Mouse (Mus musculus): ENCODE data around the gene Lats2. TPM values are rescaled to one million over a fixed set of nuclear protein-coding genes. Genes with fewer than 3 reads are reported as not detected.
A peak's percentile ranks its signal among the peaks of the same experiment; 100 is the strongest.

The Lats2 gene
- total RNA-seq, 2 experiments from 2014 or later: 3.2 to 11.0 TPM

DNA sequence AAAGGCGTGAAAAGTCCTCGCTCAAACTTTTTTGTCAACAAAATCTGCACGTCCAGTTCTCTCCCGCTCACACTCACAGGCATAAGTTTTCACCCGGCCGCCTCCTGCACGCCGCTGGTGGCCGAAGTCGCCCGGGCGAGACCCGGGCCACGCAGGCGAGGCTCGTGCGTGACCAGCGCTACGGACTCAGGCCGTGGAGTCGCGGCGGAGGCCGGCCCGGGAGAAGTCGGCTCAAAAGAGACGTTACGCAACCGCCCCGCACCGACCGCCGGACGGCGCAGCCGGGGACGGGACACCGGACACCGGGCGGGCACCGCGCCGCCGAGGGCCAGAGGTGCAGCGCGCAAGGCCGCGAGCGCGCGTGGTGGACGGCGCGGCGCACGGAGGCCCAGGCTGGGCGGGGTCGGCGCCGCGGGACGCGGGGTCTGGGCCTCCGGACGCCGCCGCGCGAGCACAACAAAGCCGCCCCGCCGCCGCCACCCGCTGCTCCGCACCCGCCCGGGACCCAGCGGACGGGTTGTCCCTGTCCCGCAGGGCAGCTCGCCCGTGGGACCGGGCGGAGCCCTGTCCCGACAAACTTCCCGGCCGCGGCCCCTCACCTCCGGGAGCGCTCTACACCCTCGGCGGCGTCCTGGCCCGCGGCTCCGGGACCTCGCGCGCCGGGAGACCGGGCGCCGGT, 12.8 kb downstream of the Lats2 start:
- ATAC-seq (replicated peaks; ENCODE audit: low FRiP score, low TSS enrichment, poor library complexity, severe bottlenecking): no peak

DNA sequence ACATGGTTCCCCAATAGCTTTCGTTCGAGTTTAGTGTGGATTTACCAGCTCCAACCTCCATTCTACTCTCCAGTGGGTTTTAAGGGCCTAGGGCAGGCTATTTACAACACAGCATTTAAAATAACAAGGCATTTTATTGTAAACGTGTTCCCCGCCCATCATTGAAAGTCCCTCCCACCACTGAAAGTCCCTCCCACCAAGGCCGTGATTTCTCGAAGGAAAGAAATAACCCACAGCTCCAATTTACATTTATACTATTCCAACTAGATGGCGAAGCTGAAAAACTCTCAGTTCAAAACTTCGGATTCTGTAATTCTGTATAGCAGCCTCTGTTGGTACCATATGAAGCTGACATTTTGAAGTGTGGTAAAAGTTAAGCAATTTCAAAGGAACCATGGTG, 13.6 kb downstream of the Lats2 start:
- ATAC-seq (replicated peaks; ENCODE audit: low FRiP score, low TSS enrichment, poor library complexity, severe bottlenecking): no peak

- no peak for ATAC-seq (replicated peaks; ENCODE audit: low FRiP score, low TSS enrichment, poor library complexity, severe bottlenecking)
Observed at GRCm38 (mm10) chr14:57740651-57741050, 17.5 kb downstream of the Lats2 start.

DNA sequence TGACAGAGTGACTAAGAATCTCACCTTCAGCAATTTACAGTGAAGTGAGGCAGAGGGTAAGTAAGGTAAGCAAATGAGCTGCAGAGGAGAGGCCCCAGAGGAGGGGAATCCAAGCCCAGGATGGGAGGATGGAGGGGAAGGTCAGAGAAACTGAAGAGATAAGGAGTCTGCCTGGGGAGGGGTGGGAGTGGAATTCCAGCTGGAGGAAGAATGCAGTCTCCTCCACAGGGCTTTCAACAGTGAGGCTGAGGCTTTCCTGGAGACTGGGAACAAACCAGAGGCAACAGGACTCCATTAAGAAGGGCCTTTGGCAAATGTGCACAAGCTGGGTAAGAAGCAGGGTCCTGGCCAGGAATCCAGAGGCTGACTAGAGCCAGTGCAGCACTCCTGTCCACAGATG, 21.1 kb downstream of the Lats2 start:
- no peak for ATAC-seq (replicated peaks; ENCODE audit: low FRiP score, low TSS enrichment, poor library complexity, severe bottlenecking)

DNA sequence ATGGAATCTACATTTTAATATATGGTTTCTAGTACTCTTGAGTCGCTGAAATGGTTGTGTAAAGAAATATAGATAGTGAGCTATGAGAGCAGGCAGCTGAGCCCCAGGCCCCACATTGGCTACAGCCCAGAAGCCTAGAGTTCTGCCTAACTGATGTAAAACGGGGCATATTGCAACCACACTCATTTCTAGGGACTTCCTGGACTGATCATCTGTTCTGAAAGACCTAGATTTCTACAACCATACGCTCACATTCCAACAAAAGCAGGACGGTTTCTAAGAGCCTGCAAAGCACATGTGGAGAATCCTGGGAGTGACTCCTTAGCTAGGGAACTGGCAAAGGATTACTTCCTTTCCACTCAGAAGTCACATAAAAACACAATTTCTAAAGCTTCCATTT, 22.0 kb downstream of the Lats2 start:
- no peak for ATAC-seq (replicated peaks; ENCODE audit: low FRiP score, low TSS enrichment, poor library complexity, severe bottlenecking)

- ATAC-seq (replicated peaks; ENCODE audit: low FRiP score, low TSS enrichment, poor library complexity, severe bottlenecking): no peak
Observed at GRCm38 (mm10) chr14:57732668-57733293, 25.4 kb downstream of the Lats2 start.

DNA sequence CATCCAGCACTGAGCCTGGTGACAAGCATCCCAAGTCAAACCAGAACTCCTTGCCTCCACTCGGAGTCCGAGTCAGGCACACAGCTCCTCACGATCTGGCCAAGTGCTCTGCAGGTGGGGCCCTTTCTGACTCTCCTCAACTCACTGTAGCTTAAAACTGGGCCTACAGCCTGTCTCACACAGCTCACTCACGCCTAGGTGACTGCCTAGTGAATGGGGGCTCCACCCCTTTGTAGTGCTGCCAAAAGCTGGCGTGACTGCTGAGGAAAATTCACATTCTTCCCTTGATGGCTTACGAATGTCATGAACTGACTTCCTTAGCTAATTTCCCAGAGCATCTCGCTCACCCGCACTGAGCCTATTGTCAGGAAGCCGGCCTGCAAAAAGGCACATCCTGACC, 27.7 kb downstream of the Lats2 start:
- peak; percentile 29; the same call in 1 of the 2 replicates for ATAC-seq (replicated peaks; ENCODE audit: low FRiP score, low TSS enrichment, poor library complexity, severe bottlenecking)

GRCm38 (mm10) chr14:57729975-57730499, 28.2 kb downstream of the Lats2 start:
- ATAC-seq (replicated peaks; ENCODE audit: low FRiP score, low TSS enrichment, poor library complexity, severe bottlenecking): no peak

GRCm38 (mm10) chr14:57729364-57729763, 28.8 kb downstream of the Lats2 start:
- no peak for ATAC-seq (replicated peaks; ENCODE audit: low FRiP score, low TSS enrichment, poor library complexity, severe bottlenecking)

- ATAC-seq (replicated peaks; ENCODE audit: low FRiP score, low TSS enrichment, poor library complexity, severe bottlenecking): no peak
Observed at GRCm38 (mm10) chr14:57726172-57726571, 32.0 kb downstream of the Lats2 start.

DNA sequence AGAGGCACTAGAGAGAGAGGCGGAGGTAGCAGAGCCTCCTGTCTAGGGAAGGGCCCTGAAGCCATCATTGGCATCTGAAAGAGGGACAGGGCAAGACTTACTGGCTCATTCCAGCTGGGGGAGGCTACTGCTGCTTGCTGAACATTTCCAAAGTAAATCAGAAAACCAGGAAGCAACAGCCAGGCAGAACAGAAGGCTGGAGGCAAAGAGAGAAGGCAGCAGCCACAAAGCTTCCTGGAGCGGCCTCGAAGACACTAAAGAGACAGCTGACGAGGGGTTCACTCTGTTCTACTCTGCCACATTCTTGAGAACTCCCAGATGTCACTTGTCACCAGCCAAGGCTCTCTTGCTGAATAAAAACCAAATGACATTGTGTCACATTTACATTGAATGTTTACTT, 33.7 kb downstream of the Lats2 start:
- ATAC-seq (replicated peaks; ENCODE audit: low FRiP score, low TSS enrichment, poor library complexity, severe bottlenecking): no peak

DNA sequence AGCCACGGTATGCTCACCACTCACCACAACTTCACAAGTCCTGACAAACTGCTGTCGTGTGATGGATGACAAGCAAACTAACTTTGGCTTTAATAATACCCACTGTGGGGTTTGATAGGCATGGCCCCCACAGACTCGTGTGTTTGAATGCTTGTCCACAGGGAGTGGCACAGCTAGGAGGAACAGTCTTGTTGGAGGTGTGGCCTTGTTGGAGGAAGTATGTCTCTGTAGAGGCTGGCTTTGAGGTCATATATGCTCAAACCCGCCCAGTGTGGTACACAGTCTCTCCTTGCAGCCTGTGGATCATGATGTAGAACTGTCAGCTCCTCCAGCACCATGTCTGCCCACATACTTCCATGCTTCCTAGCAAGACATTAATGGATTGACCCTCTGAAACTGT, 39.9 kb downstream of the Lats2 start:
- ATAC-seq (replicated peaks; ENCODE audit: low FRiP score, low TSS enrichment, poor library complexity, severe bottlenecking): no peak

DNA sequence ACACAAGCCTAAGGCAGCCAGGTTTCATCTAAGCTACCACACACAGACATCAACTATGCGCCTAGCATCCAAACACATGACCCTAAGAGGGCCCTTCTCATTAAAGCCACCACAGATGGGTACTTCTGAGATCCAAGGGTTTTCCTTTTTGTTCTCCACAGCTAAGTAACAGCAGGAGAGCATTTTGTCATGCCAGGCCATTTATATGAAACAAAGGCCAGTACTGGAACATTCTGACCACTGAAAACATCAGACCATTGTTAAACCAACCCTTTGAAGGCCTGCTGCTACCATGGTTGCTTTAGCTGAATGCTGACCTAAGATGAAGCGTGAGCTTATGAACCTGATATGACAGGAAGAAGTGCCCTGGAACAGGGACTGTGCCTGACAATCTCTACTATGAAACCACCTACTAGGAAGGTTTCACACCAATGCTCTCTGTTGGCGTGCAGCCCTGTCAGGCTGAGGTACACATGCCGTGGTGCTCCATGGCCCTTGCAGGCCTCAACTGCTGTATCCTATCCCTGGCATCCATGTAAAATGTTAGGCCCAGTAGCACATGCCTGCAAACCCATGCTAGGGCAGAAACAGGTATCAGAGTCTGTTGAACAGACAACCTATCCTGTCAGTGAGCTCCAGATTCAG, 41.5 kb downstream of the Lats2 start:
- no peak for ATAC-seq (replicated peaks; ENCODE audit: low FRiP score, low TSS enrichment, poor library complexity, severe bottlenecking)

DNA sequence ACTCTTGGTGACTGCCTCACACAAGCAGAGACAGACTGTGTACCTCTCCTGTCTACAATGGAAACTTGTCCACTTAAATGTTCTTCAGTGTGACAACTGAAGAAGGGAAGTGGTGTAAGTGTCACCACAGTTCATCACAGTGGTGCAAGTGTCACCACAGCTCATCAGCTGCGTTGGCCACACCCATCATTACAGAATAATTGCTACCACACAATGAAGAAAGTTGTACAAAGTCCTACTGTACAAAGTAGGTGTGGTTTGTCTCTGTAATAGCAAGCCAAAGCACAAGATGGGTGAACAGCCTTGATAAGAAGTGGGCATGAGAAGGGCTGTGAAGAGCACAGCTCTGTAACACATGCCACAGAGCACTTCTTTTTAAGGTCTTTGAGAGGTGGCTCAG, 45.3 kb downstream of the Lats2 start:
- ATAC-seq (replicated peaks; ENCODE audit: low FRiP score, low TSS enrichment, poor library complexity, severe bottlenecking): peak; percentile 80

DNA sequence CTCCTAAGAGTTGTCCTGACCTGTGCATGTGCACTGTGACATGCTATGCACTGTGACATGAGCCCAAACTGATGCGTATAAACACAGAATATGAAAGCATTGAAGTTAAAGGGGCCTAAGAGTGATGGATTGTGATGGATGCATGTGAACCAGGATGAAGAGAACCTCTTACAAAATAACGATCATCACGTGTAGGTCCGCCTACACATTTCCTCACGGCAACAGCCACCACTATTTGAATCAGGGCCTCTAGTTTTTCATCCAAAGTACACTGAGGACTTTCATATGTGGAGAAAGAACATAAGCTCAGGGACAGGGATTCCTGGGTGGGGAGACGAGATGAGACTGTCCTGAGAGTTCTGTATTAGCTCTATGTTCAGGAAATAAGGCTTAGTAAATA, 47.1 kb downstream of the Lats2 start:
- no peak for ATAC-seq (replicated peaks; ENCODE audit: low FRiP score, low TSS enrichment, poor library complexity, severe bottlenecking)

- ATAC-seq (replicated peaks; ENCODE audit: low FRiP score, low TSS enrichment, poor library complexity, severe bottlenecking): no peak
Observed at GRCm38 (mm10) chr14:57709171-57709570, 49.0 kb downstream of the Lats2 start.

DNA sequence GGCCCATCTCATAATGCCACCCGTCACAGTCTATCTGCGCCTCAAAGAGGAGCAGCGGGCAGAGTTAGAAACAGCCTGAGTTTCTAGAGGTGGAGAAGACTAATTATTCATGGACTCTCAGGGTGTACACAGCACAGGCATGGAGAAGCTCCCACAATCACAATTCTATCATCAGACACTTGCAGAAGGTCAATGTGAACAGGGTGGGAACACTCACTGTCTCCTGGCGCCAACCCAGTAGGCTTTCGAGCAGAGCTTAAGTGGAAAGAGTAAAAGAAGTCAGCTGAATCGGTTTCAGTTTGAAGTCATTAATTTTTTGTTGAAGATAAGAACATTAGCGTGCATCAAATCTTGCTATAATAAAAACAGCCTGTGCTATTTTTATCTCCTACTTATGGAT, 49.6 kb downstream of the Lats2 start:
- ATAC-seq (replicated peaks; ENCODE audit: low FRiP score, low TSS enrichment, poor library complexity, severe bottlenecking): no peak

DNA sequence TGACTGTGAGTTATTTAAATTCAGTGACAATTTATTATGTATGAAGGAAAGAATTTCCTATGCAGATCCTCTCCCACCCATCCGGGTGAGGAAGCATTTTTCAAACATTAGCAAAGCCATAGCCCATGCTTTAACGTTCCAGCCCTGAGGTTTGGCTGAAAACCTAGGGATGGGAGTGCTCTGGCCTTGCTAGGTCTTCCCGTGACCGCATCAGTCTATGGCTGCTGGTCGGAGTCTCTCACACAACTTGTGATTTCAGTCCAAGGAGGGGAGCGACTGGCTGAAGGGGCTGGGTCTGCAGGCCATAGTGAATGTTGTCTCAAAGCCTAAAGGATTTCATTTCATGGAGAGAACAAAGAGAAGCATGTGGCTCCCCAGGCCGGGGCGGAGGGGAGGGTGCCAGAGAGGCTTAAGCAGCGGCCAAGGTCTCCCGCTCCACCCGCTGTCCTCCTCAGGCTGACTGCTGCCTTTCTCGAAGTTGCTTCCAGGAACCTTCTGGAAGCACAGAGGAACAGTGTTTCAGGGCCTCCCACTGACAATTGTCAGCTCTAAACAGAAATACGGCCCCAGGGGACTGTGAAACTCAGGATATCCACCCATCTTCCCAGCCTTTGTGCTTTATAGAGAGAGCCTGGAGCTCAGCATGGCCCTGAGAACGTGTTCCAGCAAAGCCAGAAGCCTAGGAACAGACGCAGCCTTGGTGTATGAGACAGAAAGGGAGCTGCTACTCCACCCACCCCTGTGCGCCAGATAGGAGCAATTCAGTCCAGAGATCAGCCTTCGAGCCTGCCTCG, 50.9 kb downstream of the Lats2 start:
- 0 out of 2 replicates have a peak, but pooled peaks have one; percentile 27 for ATAC-seq (replicated peaks; ENCODE audit: low FRiP score, low TSS enrichment, poor library complexity, severe bottlenecking)

GRCm38 (mm10) chr14:57706760-57707099, 51.5 kb downstream of the Lats2 start:
- ATAC-seq (replicated peaks; ENCODE audit: low FRiP score, low TSS enrichment, poor library complexity, severe bottlenecking): no peak

- no peak for ATAC-seq (replicated peaks; ENCODE audit: low FRiP score, low TSS enrichment, poor library complexity, severe bottlenecking)
Observed at GRCm38 (mm10) chr14:57705759-57706158, 52.4 kb downstream of the Lats2 start.

All from megakaryocyte-erythroid progenitor cell, adult 5-6 weeks (primary cell).